Mouse (Mus musculus): ENCODE results near the gene Hs3st5.

Hs3st5 gene

GRCm38 (mm10) chr10:36800925-36801482 is 294.4 kb downstream of the Hs3st5 start:
- no peak for DNase-seq (ENCODE audit: low spot score)

- no peak for DNase-seq (ENCODE audit: low spot score)
Observed at GRCm38 (mm10) chr10:36803705-36804104, 297.1 kb downstream of the Hs3st5 start.

GRCm38 (mm10) chr10:36805265-36805664 is 298.7 kb downstream of the Hs3st5 start:
- DNase-seq (ENCODE audit: low spot score): no peak

- no peak for DNase-seq (ENCODE audit: low spot score)
Observed at GRCm38 (mm10) chr10:36805788-36806187, 299.2 kb downstream of the Hs3st5 start.

- DNase-seq (ENCODE audit: low spot score): no peak
Observed at GRCm38 (mm10) chr10:36807007-36807406, 300.4 kb downstream of the Hs3st5 start.

GRCm38 (mm10) chr10:36818867-36819266 is 312.3 kb downstream of the Hs3st5 start:
- DNase-seq (ENCODE audit: low spot score): no peak

- no peak for DNase-seq (ENCODE audit: low spot score)
Observed at GRCm38 (mm10) chr10:36829079-36829478, 322.5 kb downstream of the Hs3st5 start.

GRCm38 (mm10) chr10:36832204-36832603 is 325.6 kb downstream of the Hs3st5 start:
- no peak for DNase-seq (ENCODE audit: low spot score)

- peak; percentile 19 for DNase-seq (ENCODE audit: low spot score)
Observed at GRCm38 (mm10) chr10:36834224-36834623, 327.6 kb downstream of the Hs3st5 start.

GRCm38 (mm10) chr10:36835836-36836516 is 329.4 kb downstream of the Hs3st5 start:
- DNase-seq (ENCODE audit: low spot score): no peak

- no peak for DNase-seq (ENCODE audit: low spot score)
Observed at GRCm38 (mm10) chr10:36850231-36850630, 343.6 kb downstream of the Hs3st5 start.

GRCm38 (mm10) chr10:36862127-36862895 is 355.7 kb downstream of the Hs3st5 start:
- DNase-seq (ENCODE audit: low spot score): no peak

Data from ovary, postnatal 36 days (tissue).